Mouse (Mus musculus): ENCODE results near the gene Gm21983.

Gene Gm21983

GRCm38 (mm10) chr7:27180837-27181695 is at the start of gene Gm21983, which contains the start of gene Mia:
Gene Gm21983, minus strand, starts transcription at chr7:27181086.
Gene Mia, minus strand, starts transcription at chr7:27181157.
- in situ Hi-C loops (cut with MboI, MseI) = loop anchor here (25.0 kb wide), 1 partner anchor 1444 kb away; no protein-coding TSS in a partner anchor

- in situ Hi-C loops (cut with MboI, MseI) = loop anchor here (5.0 kb wide), 1 partner anchor 37 kb away; no protein-coding TSS in a partner anchor
Measured at GRCm38 (mm10) chr7:27228865-27229264, 48.0 kb upstream of the Gm21983 start.

- in situ Hi-C loops (cut with MboI, MseI) = loop anchor here (5.0 kb wide), 1 partner anchor 36 kb away; no protein-coding TSS in a partner anchor
Measured at GRCm38 (mm10) chr7:27228281-27228821, 47.5 kb upstream of the Gm21983 start, which contains the start of gene Itpkc. Gene Itpkc, minus strand, starts transcription at chr7:27228661.

GRCm38 (mm10) chr7:27227676-27228075 is 46.8 kb upstream of the Gm21983 start:
- in situ Hi-C loops (cut with MboI, MseI) = loop anchor here (5.0 kb wide), 1 partner anchor 35 kb away; no protein-coding TSS in a partner anchor

GRCm38 (mm10) chr7:27227276-27227675 is 46.4 kb upstream of the Gm21983 start:
- in situ Hi-C loops (cut with MboI, MseI) = loop anchor here (5.0 kb wide), 1 partner anchor 35 kb away; no protein-coding TSS in a partner anchor

- in situ Hi-C loops (cut with MboI, MseI) = loop anchor here (5.0 kb wide), 1 partner anchor 33 kb away; no protein-coding TSS in a partner anchor
Measured at GRCm38 (mm10) chr7:27224877-27225575, 44.1 kb upstream of the Gm21983 start.

- in situ Hi-C loops (cut with MboI, MseI) = no loop called here
Measured at GRCm38 (mm10) chr7:27222538-27222937, 41.7 kb upstream of the Gm21983 start.

- in situ Hi-C loops (cut with MboI, MseI) = no loop called here
Measured at GRCm38 (mm10) chr7:27221939-27222338, 41.1 kb upstream of the Gm21983 start.

GRCm38 (mm10) chr7:27219937-27220336 is 39.1 kb upstream of the Gm21983 start:
- in situ Hi-C loops (cut with MboI, MseI) = no loop called here

- in situ Hi-C loops (cut with MboI, MseI) = no loop called here
Measured at GRCm38 (mm10) chr7:27218586-27218985, 37.7 kb upstream of the Gm21983 start.

GRCm38 (mm10) chr7:27212626-27213025 is 31.7 kb upstream of the Gm21983 start:
- in situ Hi-C loops (cut with MboI, MseI) = no loop called here

- in situ Hi-C loops (cut with MboI, MseI) = no loop called here
Measured at GRCm38 (mm10) chr7:27203730-27204449, 23.0 kb upstream of the Gm21983 start.

- in situ Hi-C loops (cut with MboI, MseI) = loop anchor here (25.0 kb wide), 1 partner anchor 1461 kb away; no protein-coding TSS in a partner anchor
Measured at GRCm38 (mm10) chr7:27198779-27199178, 17.9 kb upstream of the Gm21983 start.

- in situ Hi-C loops (cut with MboI, MseI) = loop anchor here (25.0 kb wide), 1 partner anchor 1461 kb away; no protein-coding TSS in a partner anchor
Measured at GRCm38 (mm10) chr7:27198355-27198754, 17.5 kb upstream of the Gm21983 start.

GRCm38 (mm10) chr7:27197634-27198033 is 16.7 kb upstream of the Gm21983 start:
- in situ Hi-C loops (cut with MboI, MseI) = loop anchor here (25.0 kb wide), 1 partner anchor 1460 kb away; no protein-coding TSS in a partner anchor

GRCm38 (mm10) chr7:27197136-27197535 is 16.2 kb upstream of the Gm21983 start:
- in situ Hi-C loops (cut with MboI, MseI) = loop anchor here (25.0 kb wide), 1 partner anchor 1460 kb away; no protein-coding TSS in a partner anchor

- in situ Hi-C loops (cut with MboI, MseI) = loop anchor here (25.0 kb wide), 1 partner anchor 1459 kb away; no protein-coding TSS in a partner anchor
Measured at GRCm38 (mm10) chr7:27195681-27196611, 15.1 kb upstream of the Gm21983 start, which contains the start of the genes BC024978 and Snrpa. Gene BC024978, plus strand, starts transcription at chr7:27195781. Gene Snrpa, minus strand, starts transcription at chr7:27196271.

- in situ Hi-C loops (cut with MboI, MseI) = loop anchor here (5.0 to 25.0 kb wide), 2 partner anchors 34 to 1456 kb away; partner anchors contain the start of gene Itpkc
Measured at GRCm38 (mm10) chr7:27193731-27194130, 12.8 kb upstream of the Gm21983 start.

GRCm38 (mm10) chr7:27192434-27192833 is 11.5 kb upstream of the Gm21983 start:
- in situ Hi-C loops (cut with MboI, MseI) = loop anchor here (5.0 to 25.0 kb wide), 2 partner anchors 35 to 1455 kb away; partner anchors contain the start of gene Itpkc
